25 mouse cellular contexts compared by ENCODE assay signal in the genomic region with DNA sequence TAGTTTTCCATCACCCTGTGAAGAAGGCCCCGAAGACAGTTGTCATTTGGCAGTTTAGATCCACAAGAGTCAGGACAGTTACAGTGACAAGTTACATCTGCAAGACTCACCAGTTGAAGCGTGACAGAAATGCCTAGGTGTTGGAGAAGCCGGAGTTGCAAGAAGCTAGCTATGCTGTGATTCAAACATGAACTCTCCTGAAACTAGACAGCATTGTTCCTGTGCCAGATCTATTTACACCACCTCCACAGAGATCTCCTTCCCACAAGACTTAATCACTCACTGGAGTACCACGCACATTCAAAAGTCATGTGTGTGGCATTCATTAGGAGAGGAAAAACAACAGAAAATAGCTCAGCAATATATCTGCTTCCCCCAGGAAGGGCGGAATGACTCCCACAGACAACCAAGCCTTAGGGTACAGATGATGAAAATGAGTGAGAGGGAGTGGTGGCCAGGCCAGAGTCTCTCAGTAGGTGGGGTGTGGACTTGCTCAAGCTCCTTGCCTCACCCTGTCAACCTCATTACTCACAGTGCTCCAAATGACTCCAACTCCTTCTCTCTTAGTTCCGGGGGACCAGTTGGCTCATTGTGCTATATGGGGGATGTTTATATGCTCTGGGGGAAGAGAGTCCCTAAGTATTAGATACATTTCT.
DNase-seq lines count a peak whose midpoint lies in the region; ATAC-seq and TF ChIP-seq lines count a peak whose summit lies in the region.
"Had no signal": no experiment of that assay in that cellular context is flagged by ENCODE, and none has a peak within 500 bp of the region (broad histone marks: within the 10 kb centered on the region; RNA-seq: fewer than 3 reads in every experiment).

No protein-coding gene starts in this region.

- no peak overlapping the region for H3K4me2 ChIP-seq in kidney, embryonic 16.5 days (replicated peaks; ENCODE audit: low read depth, low read length)
- H3K4me2 ChIP-seq: hindbrain, embryonic 14.5 days; liver, embryonic 13.5 days; midbrain, embryonic 12.5 days; stomach, embryonic 15.5 days had no signal

- WGBS in kidney, embryonic 16.5 days, result 34% methylated on average over 6 of the region's 6 CpGs
- WGBS in kidney, adult 2 months, result 56% methylated on average over 6 of the region's 6 CpGs

- TF ChIP-seq POLR2A in kidney, adult 2 months (IDR thresholded peaks at IDR 0.05; ENCODE audit: low read depth, low read length), result no peak

- no peaks in the 10 kb centered on the region for H3K36me3 ChIP-seq in kidney, embryonic 16.5 days (ENCODE audit: insufficient read depth, low read length)
- no peaks in the 10 kb centered on the region for H3K36me3 ChIP-seq in kidney, adult 2 months (ENCODE audit: control insufficient read depth, insufficient read depth, low read length)
- H3K36me3 ChIP-seq: heart, embryonic 10.5 days; liver, embryonic 13.5 days; midbrain, embryonic 12.5 days; stomach, embryonic 15.5 days had no signal

- H3K9ac ChIP-seq in kidney, embryonic 16.5 days (replicated peaks; ENCODE audit: low read length), result no peak overlapping the region
- H3K9ac ChIP-seq: hindbrain, embryonic 14.5 days; liver, embryonic 13.5 days; midbrain, embryonic 12.5 days; stomach, embryonic 15.5 days had no signal

- 0 out of 2 replicates have a peak, but pooled peaks cover 4% of the 10 kb centered on the region for H3K4me1 ChIP-seq in kidney, embryonic 16.5 days (ENCODE audit: insufficient read depth, low read length)
- H3K4me1 ChIP-seq in kidney, adult 2 months (ENCODE audit: control insufficient read depth, insufficient read depth, low read length), result no peaks in the 10 kb centered on the region
- H3K4me1 ChIP-seq: heart, embryonic 10.5 days; liver, embryonic 13.5 days; midbrain, embryonic 12.5 days; stomach, embryonic 15.5 days had no signal

- TF ChIP-seq CTCF in kidney, adult 2 months (conservative IDR thresholded peaks at IDR 0.05; ENCODE audit: insufficient read depth, insufficient read length, low read depth, low read length), result no peak

- no peaks in the 10 kb centered on the region for H3K27me3 ChIP-seq in kidney, embryonic 16.5 days (ENCODE audit: insufficient read depth, low read length)
- no peaks in the 10 kb centered on the region for H3K27me3 ChIP-seq in kidney, adult 2 months (replicated peaks; ENCODE audit: control insufficient read depth, insufficient read depth, low read length)
- H3K27me3 ChIP-seq: liver, embryonic 13.5 days; midbrain, embryonic 12.5 days; stomach, embryonic 15.5 days had no signal

- H3K27ac ChIP-seq in kidney, embryonic 16.5 days (ENCODE audit: low read length), result no peak overlapping the region
- H3K27ac ChIP-seq in kidney, adult 2 months (ENCODE audit: insufficient read depth, low read depth, low read length), result no peak overlapping the region
- H3K27ac ChIP-seq: gastrocnemius, adult 2 months; heart, embryonic 10.5 days; hindbrain, embryonic 14.5 days; layer of hippocampus, adult 2 months; liver, embryonic 13.5 days; midbrain, embryonic 12.5 days; stomach, embryonic 15.5 days had no signal

- H3K4me3 ChIP-seq in kidney, embryonic 16.5 days (ENCODE audit: low read length), result no peak overlapping the region
- H3K4me3 ChIP-seq in kidney, adult 2 months (ENCODE audit: insufficient read depth, low read depth, low read length), result no peak overlapping the region
- H3K4me3 ChIP-seq: gastrocnemius, adult 2 months; heart, embryonic 10.5 days; layer of hippocampus, adult 2 months; liver, embryonic 13.5 days; midbrain, embryonic 12.5 days; stomach, embryonic 15.5 days had no signal

- H3K9me3 ChIP-seq in kidney, embryonic 16.5 days (ENCODE audit: low read length), result no peaks in the 10 kb centered on the region
- H3K9me3 ChIP-seq: heart, embryonic 10.5 days; liver, embryonic 13.5 days; midbrain, embryonic 12.5 days; stomach, embryonic 15.5 days had no signal

- peak; percentile 76 for ATAC-seq in kidney, embryonic 16.5 days (ENCODE audit: low FRiP score, low TSS enrichment)
- ATAC-seq: forebrain, embryonic 14.5 days; inflammation-experienced regulatory T-cells, adult 6 months had no signal

- DNase-seq in kidney, adult 2 months, result no peak
- peak; percentile 5 to 25 for DNase-seq in left cerebral cortex, adult 9 months (ENCODE audit: low spot score in 2 of 2)
- no peak for DNase-seq in left cerebral cortex, postnatal 10 days (ENCODE audit: extremely low spot score in 1 of 2, low spot score in 2 of 2)
- DNase-seq in brain, adult 2 months (ENCODE audit: low read depth, low spot score), result peak; percentile 72
- peak; percentile 9 to 46 for DNase-seq in left cerebral cortex, postnatal 25 days (ENCODE audit: low spot score in 2 of 2)
- DNase-seq in natural killer cell, adult 2 months (ENCODE audit: low spot score in 2 of 2), result no peak
- DNase-seq: adrenal gland, postnatal 14 days; cerebellum, adult 8-10 months; cerebellum, postnatal 36 days; embryo, embryonic 11 days; gastrocnemius, adult 2 months; heart, postnatal 4 days; kidney, postnatal 10 days; liver, embryonic 13.5 days; lung, adult 2 months; thymus, adult 2 months; thymus, postnatal 4 days had no signal

- intact Hi-C loops in left cerebral cortex, postnatal 10 days (cut with DNase I), result no loop called here
- intact Hi-C loops in left cerebral cortex, postnatal 25 days (cut with DNase I), result no loop called here

Comparison
In these comparisons a context has a peak if more than half of its experiments do, and no peak if none do; other contexts are left out.
1. DNase-seq: peak in left cerebral cortex, adult 9 months (2 of 2), brain, adult 2 months (single experiment) and left cerebral cortex, postnatal 25 days (2 of 2); none in kidney, adult 2 months (single experiment), left cerebral cortex, postnatal 10 days (0 of 2) and natural killer cell, adult 2 months (0 of 2).